Mouse (Mus musculus) hindbrain, postnatal 0 days (tissue): ENCODE measurements around the gene Prrx1. TPM values are rescaled to one million over a fixed set of nuclear protein-coding genes. Genes with fewer than 3 reads are reported as not detected.

Source experiments
- ATAC-seq: fragments of 200-750 bp; cut with Nextera tagmentation; 2 replicates; pipeline ENCODE4 v1.8.0; 2017; ENCODE audit warnings: mild to moderate bottlenecking, moderate TSS enrichment, moderate library complexity
- DNase-seq: peaks from one replicate; pipeline ENCODE4 v3.0.0-alpha.2; 2015; ENCODE audit warnings: low spot score
- H3K27ac ChIP-seq: fragments of 300-500 bp; sonication (generic); 2 replicates; pipeline ENCODE4 v1.5.1; 2014; ENCODE audit warnings: mild to moderate bottlenecking
- H3K27me3 ChIP-seq: fragments of 300-500 bp; sonication (generic); 2 replicates; pipeline ENCODE4 v1.6.1; 2014; ENCODE audit warnings: low read length, mixed read lengths; ENCODE audit not compliant: insufficient read depth
- H3K36me3 ChIP-seq: fragments of 300-500 bp; sonication (generic); 2 replicates; pipeline ENCODE4 v1.6.1; 2014; ENCODE audit warnings: low read length, mixed read lengths; ENCODE audit not compliant: insufficient read depth
- H3K4me1 ChIP-seq: fragments of 300-500 bp; sonication (generic); 2 replicates; pipeline ENCODE4 v1.6.1; 2014; ENCODE audit warnings: antibody characterized with exemption, low read length, mixed read lengths; ENCODE audit not compliant: insufficient read depth
- H3K4me2 ChIP-seq: fragments of 300-500 bp; sonication (generic); 2 replicates; pipeline ENCODE4 v1.6.1; 2014; ENCODE audit warnings: low read depth, mild to moderate bottlenecking, low read length, moderate library complexity, mixed read lengths
- H3K4me3 ChIP-seq: fragments of 300-500 bp; sonication (generic); 2 replicates; pipeline ENCODE4 v1.5.1; 2014; ENCODE audit warnings: low read length
- H3K9ac ChIP-seq: fragments of 300-500 bp; sonication (generic); replicated peaks from 2 replicates; pipeline ENCODE4 v1.6.1; 2014; ENCODE audit warnings: mild to moderate bottlenecking, low read length, moderate library complexity, mixed read lengths
- H3K9me3 ChIP-seq: fragments of 300-500 bp; sonication (generic); 2 replicates; pipeline ENCODE4 v1.6.1; 2016; ENCODE audit warnings: low read length, mixed read lengths
- CTCF ChIP-seq: IDR thresholded peaks from 2 replicates; pipeline ENCODE4 v1.5.1; 2016; ENCODE audit warnings: antibody characterized with exemption, control low read depth, low read depth
- WGBS: fragments of 180-500 bp; shearing (Covaris S2); extraction: QIAGEN DNeasy Blood & Tissue Kit; methylation state at CpG from one replicate; pipeline ENCODE4 v1.1.7; 2014; 5-methylcytosine and 5-hydroxymethylcytosine counted together
- polyA plus RNA-seq: library from polyadenylated mRNA; unstranded; fragments of >200 nt; fragmentation: Nextera tagmentation; extraction: Ambion mirVana; gene quantifications from 2 replicates; pipeline ENCODE4 v1.2.1, GENCODE M21; 2015
- total RNA-seq: library from RNA; depleted of rRNA; stranded (reverse); fragments of >200 nt; gene quantifications from 2 replicates; pipeline ENCODE4 v1.2.3, GENCODE M21; 2014

Gene Prrx1
- total and polyA plus RNA-seq, 2 experiments from 2014 or later, result 4.8 to 4.9 TPM

DNA sequence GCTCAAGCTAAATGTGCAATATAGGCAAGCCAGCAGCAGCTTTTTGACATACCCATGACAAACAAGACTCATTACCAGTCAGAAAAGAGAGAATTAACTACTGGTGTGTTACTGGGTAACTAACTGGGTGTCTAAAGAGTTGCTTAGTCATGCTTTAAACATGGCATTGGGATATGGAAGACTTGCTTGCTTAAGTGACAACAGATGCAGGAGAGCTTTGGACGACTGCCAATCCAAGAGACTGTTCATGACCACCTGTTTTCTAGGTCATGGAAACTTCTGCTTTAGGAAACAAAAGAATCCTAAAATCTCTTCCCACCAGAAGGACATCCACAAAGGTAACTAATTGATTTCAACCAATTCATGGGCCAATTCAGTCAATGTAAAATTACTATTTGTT, 61.7 kb downstream of the Prrx1 start:
- WGBS, result 70% methylated on average over 1 of the region's 1 CpGs
- Histone ChIP-seq H3K4me1 (no peaks in the 10 kb centered on the region), H3K27ac (no peak overlapping the region), H3K9ac (no peak overlapping the region), H3K4me2 (no peak overlapping the region), H3K27me3 (no peaks in the 10 kb centered on the region), H3K36me3 (no peaks in the 10 kb centered on the region), H3K4me3 (no peak overlapping the region), H3K9me3 (no peaks in the 10 kb centered on the region)
- ATAC-seq (no peak), DNase-seq (peak; percentile 57)
- no peak for TF ChIP-seq CTCF

DNA sequence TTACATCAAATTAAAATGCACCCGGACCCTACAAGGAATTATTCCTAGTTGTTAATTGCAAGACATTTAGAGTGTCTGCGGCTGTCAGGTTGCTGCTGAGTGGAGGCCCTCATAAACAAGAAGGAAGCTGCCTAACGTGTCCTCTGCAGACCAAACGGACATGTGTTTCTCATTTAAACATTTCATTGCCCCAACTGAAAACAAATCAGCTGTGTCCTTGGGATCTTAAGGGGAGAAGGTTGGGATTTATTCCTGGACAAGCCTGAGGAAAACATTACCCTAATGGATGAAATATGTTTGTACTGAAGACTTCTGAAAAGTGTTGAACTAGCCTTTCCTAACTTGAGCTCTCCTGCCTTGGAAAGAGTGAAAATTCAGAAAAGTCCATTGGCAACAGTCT, 74.6 kb downstream of the Prrx1 start:
- Histone ChIP-seq H3K36me3 (no peaks in the 10 kb centered on the region), H3K27ac (no peak overlapping the region), H3K9me3 (no peaks in the 10 kb centered on the region), H3K4me2 (no peak overlapping the region), H3K4me3 (no peak overlapping the region), H3K9ac (no peak overlapping the region), H3K27me3 (no peaks in the 10 kb centered on the region), H3K4me1 (no peaks in the 10 kb centered on the region)
- DNase-seq, result no peak
- no peak for TF ChIP-seq CTCF
- 72% methylated on average over 4 of the region's 4 CpGs for WGBS
- ATAC-seq, result no peak

DNA sequence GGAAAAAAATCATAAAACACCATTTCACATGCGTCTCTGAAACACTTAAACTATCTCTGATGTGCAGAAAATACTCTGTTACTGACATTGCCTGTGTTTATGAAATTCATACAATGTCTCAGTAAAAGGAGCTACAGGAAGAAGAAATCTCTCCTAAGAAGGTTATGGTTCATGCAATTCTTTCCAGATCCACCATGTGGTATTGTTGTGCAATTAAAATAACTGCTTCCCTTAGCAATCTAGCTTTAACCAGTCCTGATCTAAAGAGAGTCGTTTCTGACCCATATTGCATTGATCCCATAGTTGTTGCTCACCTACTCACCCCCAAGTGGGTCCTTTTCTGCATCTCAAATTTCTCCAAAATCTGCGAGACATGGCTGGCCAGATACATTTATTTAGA, 82.3 kb downstream of the Prrx1 start:
- 76% methylated on average over 3 of the region's 3 CpGs for WGBS
- no peaks in the 10 kb centered on the region for H3K4me1 ChIP-seq
- peak; percentile 41 for TF ChIP-seq CTCF
- ATAC-seq (no peak), DNase-seq (no peak)
- no peaks in the 10 kb centered on the region for H3K27me3 ChIP-seq
- no peak overlapping the region for H3K9ac ChIP-seq
- no peak overlapping the region for H3K27ac ChIP-seq
- no peak overlapping the region for H3K4me2 ChIP-seq
- no peak overlapping the region for H3K4me3 ChIP-seq
- H3K36me3 ChIP-seq, result no peaks in the 10 kb centered on the region
- 0 out of 2 replicates have a peak, but pooled peaks cover 2% of the 10 kb centered on the region for H3K9me3 ChIP-seq

DNA sequence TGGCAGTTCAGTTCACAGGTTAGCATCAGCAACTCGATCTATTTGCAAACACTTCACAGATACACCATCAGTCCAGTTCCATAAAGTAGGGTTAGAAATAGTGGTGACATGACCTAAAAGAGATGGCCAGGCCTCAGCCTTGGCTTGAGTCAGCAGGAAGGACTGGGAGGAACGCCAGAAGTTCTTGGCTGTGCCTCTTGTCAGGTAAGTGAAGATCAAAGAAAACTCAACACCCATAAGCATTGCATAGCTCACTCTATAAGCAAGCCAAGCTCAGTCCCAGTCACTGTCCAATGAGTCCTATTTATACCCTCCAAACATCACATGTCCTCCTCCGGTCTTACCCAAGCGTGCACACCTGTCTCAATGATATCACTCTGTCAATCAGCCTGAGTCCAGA, 87.2 kb downstream of the Prrx1 start:
- ATAC-seq, result no peak
- no peak overlapping the region for H3K4me2 ChIP-seq
- no peak overlapping the region for H3K4me3 ChIP-seq
- TF ChIP-seq CTCF, result no peak
- H3K36me3 ChIP-seq, result no peaks in the 10 kb centered on the region
- no peak overlapping the region for H3K9ac ChIP-seq
- H3K27ac ChIP-seq, result no peak overlapping the region
- no peaks in the 10 kb centered on the region for H3K27me3 ChIP-seq
- no peak for DNase-seq
- 0 out of 2 replicates have a peak, but pooled peaks cover 2% of the 10 kb centered on the region for H3K9me3 ChIP-seq
- H3K4me1 ChIP-seq, result no peaks in the 10 kb centered on the region
- 89% methylated on average over 4 of the region's 4 CpGs for WGBS

DNA sequence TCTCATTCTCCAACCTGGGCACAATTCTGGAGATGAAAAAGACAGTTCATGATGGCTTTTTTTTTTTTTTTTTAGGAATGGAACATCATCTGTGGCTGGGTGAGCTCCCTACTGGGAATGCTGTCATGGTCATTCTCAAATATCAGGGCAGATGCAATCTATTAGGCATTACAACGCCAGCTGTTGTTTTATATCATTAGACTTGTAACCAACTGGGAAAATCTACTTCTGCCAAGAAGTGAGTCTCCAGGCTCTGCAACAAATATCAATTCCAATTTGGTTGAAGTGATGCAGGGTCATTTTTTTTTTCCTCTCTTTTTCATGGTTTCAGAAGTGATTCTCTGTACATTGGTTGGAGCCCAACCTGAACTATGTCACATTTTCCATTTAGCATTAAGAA, 91.7 kb downstream of the Prrx1 start:
- Histone ChIP-seq H3K27ac (no peak overlapping the region), H3K9ac (no peak overlapping the region), H3K9me3 (no peaks in the 10 kb centered on the region), H3K4me2 (no peak overlapping the region), H3K27me3 (no peaks in the 10 kb centered on the region), H3K36me3 (no peaks in the 10 kb centered on the region), H3K4me1 (no peaks in the 10 kb centered on the region), H3K4me3 (no peak overlapping the region)
- peak; percentile 49 for DNase-seq
- peak; percentile 58 for ATAC-seq
- WGBS, result 41% methylated on average over 1 of the region's 1 CpGs
- no peak for TF ChIP-seq CTCF

DNA sequence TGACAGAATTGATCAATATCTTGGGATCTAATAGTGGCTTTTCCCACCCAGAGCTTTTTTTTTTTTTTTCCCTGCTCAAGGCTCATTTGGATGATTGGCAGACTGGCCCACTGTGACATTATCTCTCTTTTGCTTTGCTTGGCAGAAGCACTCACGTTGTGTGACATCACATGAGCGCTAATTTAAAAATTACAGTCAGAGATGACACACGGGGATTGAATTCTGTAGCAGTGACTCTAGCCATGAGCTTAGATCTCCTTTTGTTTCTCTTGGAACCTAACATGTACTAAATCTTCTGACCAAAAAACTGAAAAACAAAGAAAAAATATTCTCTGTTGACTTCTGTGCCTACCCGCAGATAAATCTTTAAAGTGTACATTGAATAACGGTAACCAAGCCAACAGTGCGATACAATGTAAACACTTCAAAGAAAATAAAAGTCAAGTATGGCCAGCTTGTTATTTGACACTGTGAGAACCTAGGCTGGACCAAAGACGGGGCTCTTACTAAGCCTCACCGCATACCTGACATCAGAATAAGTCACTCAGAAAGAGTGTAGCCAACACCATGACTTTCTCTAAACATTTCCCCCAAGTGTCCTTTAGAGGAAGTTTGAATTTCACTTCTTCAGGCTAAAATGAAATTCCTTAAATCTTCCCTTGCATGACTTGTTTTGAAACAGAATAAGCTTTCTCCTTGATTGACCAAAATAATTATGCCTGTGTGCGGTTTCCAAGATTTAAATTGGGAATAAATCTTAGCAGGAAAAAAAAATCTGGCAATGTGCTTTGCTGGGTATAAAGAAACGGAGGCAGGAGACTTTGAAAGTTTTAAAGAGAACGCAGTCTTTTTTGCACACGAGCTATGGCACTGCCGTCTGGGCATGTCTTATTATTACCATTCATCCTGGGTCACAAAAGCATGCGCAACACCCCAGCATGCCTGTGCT, 104.3 kb downstream of the Prrx1 start:
- 74% methylated on average over 14 of the region's 14 CpGs for WGBS
- Histone ChIP-seq H3K27me3 (no peaks in the 10 kb centered on the region), H3K27ac (no peak overlapping the region), H3K9ac (no peak overlapping the region), H3K4me3 (no peak overlapping the region), H3K36me3 (no peaks in the 10 kb centered on the region), H3K4me2 (no peak overlapping the region), H3K4me1 (no peaks in the 10 kb centered on the region), H3K9me3 (no peaks in the 10 kb centered on the region)
- no peak for TF ChIP-seq CTCF
- no peak for ATAC-seq
- DNase-seq, result no peak

- Histone ChIP-seq H3K36me3 (no peaks in the 10 kb centered on the region), H3K4me3 (no peak overlapping the region), H3K4me2 (no peak overlapping the region), H3K9ac (no peak overlapping the region), H3K9me3 (no peaks in the 10 kb centered on the region), H3K4me1 (no peaks in the 10 kb centered on the region), H3K27ac (no peak overlapping the region), H3K27me3 (no peaks in the 10 kb centered on the region)
- no peak for ATAC-seq
- no peak for TF ChIP-seq CTCF
- no peak for DNase-seq
- 83% methylated on average over 2 of the region's 2 CpGs for WGBS
Observed at GRCm38 (mm10) chr1:163198767-163199166, 114.7 kb downstream of the Prrx1 start.
